Mouse (Mus musculus) cerebellum, adult 9-10 months (tissue): Measurements from ENCODE around the gene Pld3.

Source experiments
- DNase-seq: peaks from one replicate; pipeline ENCODE4 v3.0.0; 2022

The Pld3 gene

GRCm38 (mm10) chr7:27560978-27561377, 8.0 kb upstream of the Pld3 start:
- DNase-seq = no peak

DNA sequence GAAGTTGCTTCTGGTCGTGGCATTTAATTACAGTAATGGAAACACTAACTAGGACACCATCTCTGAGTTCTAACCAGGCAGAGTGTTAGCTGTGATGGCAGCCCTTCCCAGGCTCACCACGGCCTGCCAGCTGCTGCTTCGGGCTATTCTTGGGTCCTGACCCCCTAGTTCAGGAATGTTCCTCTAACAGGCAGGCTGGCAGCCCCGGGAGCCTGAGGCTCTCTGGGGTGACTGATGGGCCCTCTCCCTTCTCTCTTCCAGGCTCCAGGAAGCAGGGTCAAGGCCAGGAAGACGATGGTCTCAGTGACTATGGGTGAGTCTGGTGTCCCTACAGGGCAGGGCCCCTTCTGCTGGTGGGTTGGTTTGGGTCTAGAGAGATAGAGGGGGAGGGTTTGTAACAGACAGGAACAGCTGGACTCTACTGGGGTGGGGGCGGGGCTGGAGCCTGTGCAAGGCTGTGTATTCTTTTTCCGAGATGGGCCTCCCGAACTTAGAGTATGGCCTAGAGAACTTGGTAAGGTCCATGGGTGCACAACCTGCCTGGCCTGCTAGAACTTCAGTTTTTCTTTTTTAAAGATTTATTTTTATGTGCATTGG, 7.4 kb upstream of the Pld3 start:
- DNase-seq = no peak

DNA sequence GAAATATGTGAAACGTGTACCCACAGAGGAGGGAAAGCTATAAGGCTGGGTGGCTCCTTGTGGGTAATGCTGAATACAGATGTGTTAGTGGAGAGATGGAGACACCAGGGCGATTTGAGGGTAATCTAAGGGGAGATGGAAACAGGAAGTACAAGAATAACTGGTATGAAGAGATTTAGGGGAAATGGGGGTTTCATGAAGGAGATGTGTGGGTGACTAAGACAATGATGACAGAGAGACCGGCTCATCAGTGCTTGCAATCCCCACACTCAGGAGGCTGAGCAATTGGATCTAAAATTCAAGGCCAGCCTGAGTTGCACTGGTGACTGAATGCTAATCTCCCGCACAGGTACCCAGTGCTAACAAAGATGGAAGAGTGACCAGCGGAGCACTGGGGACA, 948 bp downstream of the Pld3 start:
- no peak for DNase-seq

GRCm38 (mm10) chr7:27549597-27549996, 3.4 kb downstream of the Pld3 start:
- DNase-seq = no peak

DNA sequence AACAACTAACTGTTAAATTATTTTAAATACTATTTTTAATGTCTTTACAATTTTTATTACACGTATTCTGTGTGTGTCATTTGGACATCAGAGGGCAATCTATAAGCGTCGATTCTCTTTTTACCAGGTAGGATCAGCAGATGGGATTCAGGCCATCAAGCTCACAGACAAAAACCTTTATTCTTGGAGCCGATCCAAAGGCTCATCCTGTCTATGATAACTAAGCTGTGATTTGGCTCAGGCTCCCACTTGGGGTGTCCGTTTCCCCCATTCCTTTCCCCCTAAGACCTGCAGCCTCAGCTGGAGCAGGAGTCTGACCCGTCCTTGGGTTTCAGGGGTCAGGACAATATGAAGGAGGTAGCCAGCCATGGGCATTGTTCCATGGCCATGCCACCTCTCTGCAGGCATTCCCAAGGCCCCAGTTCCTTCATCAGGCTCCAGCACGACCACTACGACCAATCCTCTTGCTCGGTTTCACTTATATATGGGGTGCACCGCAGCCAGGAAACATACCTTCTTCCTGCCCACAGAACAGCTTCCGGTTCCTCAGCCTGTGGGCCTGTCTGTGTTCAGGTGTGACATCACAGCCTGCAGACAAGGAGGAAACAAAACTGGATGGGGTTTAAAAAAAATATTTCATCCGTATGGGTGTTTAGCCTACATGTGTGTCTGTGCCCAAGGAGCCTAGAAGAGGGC, 8.2 kb downstream of the Pld3 start:
- peak; percentile 53 for DNase-seq

DNA sequence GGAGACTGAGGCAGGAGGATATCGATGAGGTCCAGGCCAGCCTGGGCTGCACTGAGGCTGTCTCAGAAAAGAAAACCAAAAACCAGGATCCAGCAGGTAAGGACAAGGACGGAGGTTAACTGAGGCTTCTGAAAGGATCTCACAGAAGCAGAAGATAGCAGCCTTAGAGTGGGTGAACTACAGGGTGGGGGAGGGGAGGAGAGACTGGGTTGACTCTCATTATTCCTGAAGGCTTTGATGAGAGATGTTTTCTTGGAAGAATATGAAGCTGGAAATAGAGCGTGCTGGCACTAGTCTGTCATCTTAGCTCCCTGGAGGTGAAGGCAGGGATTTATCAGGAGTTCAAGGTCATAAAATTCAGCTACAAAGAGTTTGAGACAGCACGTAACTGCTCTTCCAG, 9.2 kb downstream of the Pld3 start:
- no peak for DNase-seq

- DNase-seq = no peak
Measured at GRCm38 (mm10) chr7:27543065-27543464, 10.0 kb downstream of the Pld3 start.

GRCm38 (mm10) chr7:27542392-27543033, 10.5 kb downstream of the Pld3 start:
- DNase-seq = peak; percentile 89

GRCm38 (mm10) chr7:27541922-27542321, 11.1 kb downstream of the Pld3 start:
- no peak for DNase-seq

DNA sequence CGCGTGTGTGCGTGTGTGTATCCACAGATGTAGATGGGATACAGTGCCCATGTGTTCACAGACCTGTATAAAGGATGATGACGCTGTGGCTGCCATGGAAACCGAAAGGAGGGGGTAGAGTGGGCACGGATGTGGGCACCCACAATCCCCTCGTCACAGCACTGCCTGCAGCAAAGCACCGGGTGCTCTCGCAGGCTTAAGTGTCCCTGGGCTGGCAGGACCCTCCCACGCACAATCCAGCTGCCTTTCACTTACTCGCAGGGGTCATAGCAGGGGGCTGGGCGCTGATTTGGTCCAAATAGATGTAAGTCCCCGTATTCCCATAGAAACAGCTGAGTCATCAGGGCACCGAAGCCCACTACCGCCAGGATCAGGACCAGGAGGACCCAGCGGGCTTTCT, 11.6 kb downstream of the Pld3 start:
- peak; percentile 44 for DNase-seq

GRCm38 (mm10) chr7:27540935-27541334, 12.1 kb downstream of the Pld3 start:
- no peak for DNase-seq

DNA sequence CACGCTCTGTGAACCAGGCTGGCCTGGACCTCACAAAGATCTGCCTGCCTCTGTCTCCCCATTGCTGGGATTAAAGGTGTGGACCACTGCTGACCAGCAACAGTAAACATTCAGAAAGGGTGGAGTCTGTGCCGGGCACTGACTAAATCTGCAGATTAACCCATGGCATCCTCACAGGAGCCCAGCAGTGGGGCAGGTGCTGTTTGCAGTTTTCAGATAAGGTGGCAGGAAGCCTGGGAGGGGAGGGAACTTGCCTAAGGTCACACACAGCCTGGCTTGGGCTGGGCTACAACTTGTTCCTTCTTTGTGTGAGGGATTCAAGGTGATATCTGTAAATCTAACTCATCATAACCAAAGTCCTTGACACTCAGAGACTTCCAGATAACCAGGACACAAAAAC, 12.5 kb downstream of the Pld3 start:
- DNase-seq = no peak

- no peak for DNase-seq
Measured at GRCm38 (mm10) chr7:27538797-27539196, 14.2 kb downstream of the Pld3 start.

- no peak for DNase-seq
Measured at GRCm38 (mm10) chr7:27537998-27538397, 15.0 kb downstream of the Pld3 start.

- DNase-seq = no peak
Measured at GRCm38 (mm10) chr7:27536618-27537017, 16.4 kb downstream of the Pld3 start.

- no peak for DNase-seq
Measured at GRCm38 (mm10) chr7:27535386-27535785, 17.6 kb downstream of the Pld3 start.

DNA sequence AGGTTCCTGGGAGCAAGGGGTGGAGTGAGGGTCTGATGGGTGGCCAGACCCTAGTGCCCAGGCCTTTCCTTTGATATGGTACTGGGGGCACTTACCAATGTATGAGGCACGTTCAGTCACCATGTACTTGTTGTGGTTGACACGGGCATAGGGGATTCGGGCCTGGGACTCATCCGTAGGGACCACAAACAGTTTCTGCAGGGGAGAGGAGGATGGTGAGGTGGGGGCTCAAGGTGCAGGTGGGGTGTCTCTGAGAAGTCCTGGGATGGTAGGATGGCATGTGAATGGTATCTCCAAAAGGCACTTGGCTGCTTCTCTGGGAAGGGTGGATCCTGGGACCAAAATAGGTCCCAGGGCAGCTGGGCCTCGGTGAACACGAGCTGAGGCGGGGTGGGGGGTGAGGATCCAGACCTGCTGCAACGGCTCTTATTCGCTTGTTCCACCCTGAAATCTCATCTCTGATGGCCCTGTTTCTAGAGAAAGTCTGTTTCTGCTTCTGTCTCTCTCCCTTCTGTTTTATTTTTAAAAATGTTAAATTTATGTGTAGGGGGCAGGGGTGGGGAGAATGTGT, 20.5 kb downstream of the Pld3 start:
- DNase-seq = no peak

GRCm38 (mm10) chr7:27531707-27532106, 21.3 kb downstream of the Pld3 start:
- DNase-seq = no peak

- no peak for DNase-seq
Measured at GRCm38 (mm10) chr7:27530937-27531336, 22.1 kb downstream of the Pld3 start.

DNA sequence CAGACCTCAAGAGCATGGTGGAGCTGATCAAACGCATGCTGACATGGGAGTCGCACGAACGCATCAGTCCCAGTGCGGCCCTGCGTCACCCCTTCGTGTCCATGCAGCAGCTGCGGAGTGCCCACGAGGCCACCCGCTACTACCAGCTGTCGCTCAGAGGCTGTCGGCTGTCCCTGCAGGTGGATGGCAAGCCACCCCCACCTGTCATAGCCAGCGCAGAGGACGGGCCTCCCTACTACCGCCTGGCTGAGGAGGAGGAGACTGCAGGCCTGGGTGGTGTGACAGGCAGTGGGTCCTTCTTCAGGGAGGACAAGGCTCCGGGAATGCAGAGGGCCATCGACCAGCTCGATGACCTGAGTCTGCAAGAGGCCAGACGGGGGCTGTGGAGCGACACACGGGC, 23.9 kb downstream of the Pld3 start:
- DNase-seq = no peak

DNA sequence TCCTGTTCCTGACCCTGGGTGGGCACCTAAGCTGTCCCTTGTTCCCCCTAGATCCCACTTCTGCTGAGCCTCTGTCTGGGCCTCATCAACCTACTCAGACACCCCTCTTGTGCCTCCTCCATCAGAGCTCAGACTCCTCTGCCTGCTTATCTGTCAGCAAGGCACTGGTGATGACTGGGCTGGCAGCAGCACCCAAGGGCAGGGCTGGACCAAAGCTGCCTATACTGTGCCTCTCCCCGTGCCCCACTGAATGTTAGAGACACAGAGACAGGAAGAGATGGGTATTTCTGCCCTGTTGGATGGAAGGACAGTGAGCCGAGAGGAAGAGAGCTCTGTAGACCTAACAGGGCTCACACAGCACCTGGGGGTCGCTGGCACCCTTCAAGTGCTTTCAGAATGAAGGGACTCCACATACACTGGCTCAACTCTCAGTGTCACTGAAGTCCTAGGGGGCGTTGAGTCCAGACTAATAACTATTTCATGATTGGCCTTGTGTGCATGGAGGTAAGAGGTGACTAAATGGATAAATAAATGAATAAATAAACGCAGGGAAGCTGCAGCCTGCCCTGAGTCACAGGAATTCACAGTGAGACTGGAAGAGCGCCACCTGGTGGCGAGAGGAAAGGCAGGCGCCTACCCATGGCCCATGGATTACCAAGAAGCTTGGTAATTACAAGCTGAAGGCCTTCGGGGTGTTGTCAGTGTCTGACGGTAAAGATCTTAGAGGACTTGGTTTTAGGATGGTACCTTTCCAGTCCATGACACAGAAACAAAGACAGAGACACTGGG, 26.8 kb downstream of the Pld3 start:
- DNase-seq = peak; percentile 81

- DNase-seq = no peak
Measured at GRCm38 (mm10) chr7:27523805-27524204, 29.2 kb downstream of the Pld3 start.

- DNase-seq = no peak
Measured at GRCm38 (mm10) chr7:27522967-27523366, 30.1 kb downstream of the Pld3 start, which contains the start of gene Hipk4. Gene Hipk4, plus strand, starts transcription at chr7:27523267.
